Mouse (Mus musculus) retina, embryonic 14.5 days (tissue): ENCODE data around the gene Krtap9-5.
A peak's percentile ranks its signal among the peaks of the same experiment; 100 is the strongest.

Source experiments
- DNase-seq: peaks from one replicate; pipeline ENCODE4 v3.0.0-alpha.2; 2015; ENCODE audit warnings: low spot score

The Krtap9-5 gene

DNA sequence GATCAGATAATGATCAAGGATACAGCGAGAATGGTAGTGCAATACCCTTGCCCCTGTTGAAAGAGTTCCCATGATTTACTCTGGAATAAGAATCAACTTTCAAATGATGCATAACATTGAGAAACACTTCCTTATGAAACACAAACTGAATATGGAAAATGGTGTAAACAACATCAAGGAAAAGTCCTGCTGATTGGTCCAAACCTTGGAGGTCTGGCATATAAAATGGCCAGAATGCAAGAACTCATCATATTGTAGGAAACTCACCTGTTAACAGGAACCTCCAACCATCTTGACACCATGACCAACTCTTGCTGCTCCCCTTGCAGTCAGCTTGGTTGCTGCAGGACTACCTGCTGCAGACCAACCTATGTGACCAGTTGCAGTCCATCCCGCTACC, at the start of gene Krtap9-5:
Gene Krtap9-5 (plus strand): TSS at position 301 of the 400 bp plus-strand sequence.
- no peak for DNase-seq

DNA sequence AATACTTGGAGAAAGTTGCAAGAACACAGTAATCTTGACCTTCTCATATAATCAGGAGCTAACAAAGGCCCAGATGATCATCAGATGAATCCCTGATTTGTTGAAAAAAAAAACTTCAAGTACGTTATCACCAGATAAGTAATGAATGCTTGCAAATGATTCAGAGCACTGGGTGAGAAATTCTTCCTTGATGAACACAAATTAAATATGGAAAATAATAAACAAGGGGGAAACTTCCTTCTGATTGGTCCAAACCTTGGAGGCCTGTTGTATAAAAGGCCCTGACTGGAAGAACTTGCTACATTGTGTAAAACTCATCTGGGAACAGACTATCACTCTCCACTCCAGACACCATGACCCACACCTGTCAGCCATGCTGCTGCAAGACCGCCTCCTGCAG, 40.7 kb upstream of the Krtap9-5 start, which contains the start of gene Krtap31-1:
Gene Krtap31-1 (plus strand): TSS at position 301 of the 400 bp plus-strand sequence.
- DNase-seq, result no peak

DNA sequence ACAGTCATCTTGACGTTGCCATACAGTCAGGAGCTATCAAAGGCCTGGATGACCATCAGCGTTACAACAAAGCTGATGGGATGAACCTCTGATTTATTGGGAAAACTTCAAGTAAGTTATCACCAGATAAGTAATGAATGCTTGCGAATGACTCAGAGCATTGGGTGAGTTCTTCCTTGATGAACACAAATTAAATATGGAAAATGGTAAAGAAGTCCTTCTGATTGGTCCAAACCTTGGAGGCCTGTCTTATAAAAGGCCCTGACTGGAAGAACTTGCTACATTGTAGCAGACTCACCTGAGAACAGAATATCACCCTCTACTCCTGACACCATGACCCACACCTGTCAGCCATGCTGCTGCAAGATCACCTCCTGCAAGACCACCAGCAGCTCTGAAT, 33.8 kb upstream of the Krtap9-5 start, which contains the start of gene Gm11565:
Gene Gm11565 (plus strand): TSS at position 301 of the 400 bp plus-strand sequence.
- DNase-seq, result no peak

DNA sequence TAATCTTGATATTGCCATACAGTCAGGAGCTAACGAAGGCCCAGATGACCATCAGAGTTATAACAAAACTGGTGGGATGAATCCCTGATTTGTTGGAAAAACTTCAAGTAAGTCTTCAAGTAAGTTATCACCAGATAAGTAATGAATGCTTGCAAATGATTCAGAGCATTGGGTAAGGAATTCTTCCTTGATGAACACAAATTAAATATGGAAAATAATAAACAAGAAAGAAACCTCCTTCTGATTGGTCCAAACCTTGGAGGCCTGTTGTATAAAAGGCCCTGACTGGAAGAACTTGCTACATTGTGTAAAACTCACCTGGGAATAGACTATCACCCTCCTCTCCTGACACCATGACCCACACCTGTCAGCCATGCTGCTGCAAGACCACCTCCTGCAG, 12.3 kb upstream of the Krtap9-5 start, which contains the start of gene Krtap31-2:
Gene Krtap31-2 (plus strand): TSS at position 301 of the 400 bp plus-strand sequence.
- DNase-seq, result no peak

DNA sequence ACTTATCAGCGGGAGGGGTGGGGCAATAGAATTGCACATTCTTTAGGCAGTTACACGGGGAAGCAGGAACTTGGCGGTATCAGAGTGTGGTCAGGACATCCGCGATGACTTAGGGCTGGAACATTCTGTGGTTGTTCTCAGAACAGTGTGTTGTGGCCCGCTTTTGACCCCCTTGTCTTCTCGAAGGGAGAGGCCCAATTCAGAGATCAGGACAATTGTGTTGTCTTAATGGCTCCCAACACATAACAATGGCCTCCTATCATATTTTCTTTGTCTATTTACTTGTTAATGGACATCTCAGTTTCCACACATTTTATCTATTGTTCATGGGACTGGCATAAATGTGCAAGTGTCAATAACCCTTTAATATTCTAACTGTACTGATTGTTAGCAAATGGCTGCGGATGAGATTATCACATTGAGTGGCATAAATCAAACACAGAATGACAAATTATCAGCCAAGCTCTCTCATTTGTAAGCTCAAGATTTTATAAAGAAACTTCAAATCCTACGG, 10.5 kb upstream of the Krtap9-5 start:
- no peak for DNase-seq

DNA sequence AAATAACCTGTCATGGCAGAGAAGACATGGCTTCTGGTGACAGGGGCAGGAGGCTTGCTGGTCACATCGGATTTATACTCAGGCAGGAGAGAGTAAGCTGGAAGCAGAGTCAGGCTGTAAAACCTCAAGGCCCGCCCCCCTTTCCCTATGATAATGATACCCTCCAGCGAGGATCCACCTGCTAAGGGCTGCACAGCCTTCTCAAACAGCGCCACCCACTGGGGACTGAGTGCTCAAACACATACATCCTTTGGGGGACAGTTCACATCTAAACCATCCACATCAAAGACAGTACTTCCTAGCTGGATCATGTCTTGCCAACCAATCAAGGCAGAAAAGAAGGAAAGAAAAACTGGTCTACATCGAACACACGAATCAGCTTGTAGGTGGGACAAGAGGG, 15.9 kb downstream of the Krtap9-5 start:
- peak; percentile 13 for DNase-seq

DNA sequence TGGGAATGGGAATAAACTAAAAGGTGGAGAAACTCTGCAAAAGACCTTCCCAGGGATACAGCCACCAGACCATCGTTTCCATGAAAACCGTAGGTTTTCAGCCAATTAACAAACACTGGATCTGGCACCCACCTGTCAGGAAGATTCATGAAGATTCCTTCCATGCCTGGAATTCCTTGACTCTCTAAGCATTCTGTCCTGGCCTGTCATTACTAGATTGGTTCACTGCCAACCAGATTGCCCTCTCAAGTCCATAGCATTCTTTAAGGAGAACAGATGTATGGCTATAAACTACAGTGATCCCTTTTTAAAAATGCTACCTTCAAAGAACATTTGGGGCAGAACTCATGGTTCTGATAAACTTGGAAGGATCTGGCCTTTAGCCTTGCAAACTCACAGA, 17.7 kb downstream of the Krtap9-5 start:
- DNase-seq, result no peak

DNA sequence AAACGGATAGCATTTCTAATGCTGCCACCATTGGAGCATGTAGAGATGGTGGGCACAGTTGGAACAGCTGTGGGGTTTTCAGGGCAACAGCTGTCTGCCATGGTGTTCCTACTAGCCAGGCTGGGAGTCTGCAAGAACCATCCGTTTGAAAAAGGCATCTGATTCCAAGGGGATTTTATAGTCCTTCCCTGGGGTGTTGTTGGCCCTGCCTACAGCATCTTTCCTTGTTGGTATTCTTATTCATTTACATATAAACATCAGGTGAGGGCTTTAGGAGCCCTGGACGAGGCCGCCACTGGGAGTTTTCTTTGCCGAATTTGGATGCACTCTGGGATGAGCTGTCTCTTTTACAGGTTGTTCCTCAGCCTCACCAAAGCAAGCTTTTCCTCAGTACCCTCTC, 30.7 kb downstream of the Krtap9-5 start, which contains the start of gene Krtap29-1:
Gene Krtap29-1 (minus strand): TSS at position 101 of the 400 bp plus-strand sequence.
- no peak for DNase-seq

DNA sequence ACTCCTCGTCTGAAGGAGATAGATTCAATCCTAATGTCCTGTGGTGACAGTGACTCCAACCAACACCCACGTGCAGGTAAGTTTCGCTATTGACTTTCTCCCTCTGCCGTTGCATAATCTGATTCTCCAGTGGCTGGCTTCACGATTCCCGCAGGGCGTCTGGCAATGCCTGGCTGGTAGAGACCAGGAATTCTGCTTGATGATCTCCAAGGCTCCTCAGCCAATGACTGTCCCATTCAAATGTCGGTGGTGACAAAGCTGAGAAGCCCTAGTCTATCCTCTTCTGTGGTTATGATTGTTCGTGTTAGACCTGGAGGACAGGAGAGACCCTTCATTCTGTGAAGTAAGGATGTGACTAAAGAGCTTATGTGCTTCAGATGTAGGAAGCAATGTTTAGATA, 34.5 kb downstream of the Krtap9-5 start:
- no peak for DNase-seq

DNA sequence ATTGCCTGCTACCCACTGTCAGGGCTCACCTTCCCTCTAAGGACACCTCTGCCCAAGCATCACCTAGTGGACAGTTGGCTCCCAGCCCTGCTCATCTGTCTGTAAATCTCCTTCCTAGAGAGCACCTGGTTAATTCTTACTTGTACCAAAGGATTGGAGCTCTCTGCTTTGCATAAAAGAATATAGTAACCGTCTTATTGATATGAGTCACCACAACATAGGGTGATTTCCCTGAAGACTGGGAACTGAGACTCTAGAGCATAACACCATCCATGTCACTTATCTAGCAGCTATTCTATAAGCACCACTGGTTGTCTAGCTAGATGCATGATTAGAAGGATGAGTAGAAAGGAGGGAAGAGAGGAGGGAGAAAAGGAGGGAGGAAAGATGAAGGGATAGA, 35.2 kb downstream of the Krtap9-5 start:
- DNase-seq, result no peak

DNA sequence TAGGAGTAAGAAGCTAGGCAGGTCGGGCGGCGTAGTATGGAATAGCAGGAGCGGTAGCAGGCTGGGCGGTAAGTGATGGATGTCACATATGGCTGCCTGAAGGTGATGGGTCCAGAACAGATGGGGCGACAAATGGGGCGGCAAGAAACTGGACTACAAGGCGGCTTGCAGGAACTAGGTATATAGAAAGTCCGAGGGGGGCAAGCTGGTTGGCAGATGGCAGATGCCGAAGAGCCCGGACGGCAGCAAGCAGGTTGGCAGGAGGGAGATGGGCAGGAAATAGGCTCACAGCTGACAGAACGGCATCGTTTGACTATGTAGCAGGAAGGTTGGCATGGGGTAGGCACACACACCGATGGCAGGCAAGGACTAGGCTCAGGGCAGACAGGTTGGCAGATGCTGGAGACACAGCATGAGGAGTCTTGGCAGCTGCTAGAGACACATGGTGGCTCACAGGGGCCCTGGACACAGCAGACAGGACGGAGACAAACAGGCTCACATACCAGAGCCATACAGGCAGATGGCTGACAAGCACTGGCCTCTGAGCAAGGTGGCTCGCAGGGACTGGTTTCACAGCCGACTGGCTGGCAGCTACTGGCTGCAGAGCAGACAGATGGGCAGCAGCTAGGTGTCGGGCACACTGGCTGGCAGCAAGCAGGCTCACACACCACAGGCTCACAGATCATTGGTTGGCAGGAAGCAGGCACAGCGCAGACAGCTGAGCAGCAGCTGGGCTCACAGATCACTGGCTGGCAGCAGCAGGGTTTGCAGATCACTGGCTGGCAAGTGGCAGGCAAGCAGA, 37.2 kb downstream of the Krtap9-5 start:
- no peak for DNase-seq

DNA sequence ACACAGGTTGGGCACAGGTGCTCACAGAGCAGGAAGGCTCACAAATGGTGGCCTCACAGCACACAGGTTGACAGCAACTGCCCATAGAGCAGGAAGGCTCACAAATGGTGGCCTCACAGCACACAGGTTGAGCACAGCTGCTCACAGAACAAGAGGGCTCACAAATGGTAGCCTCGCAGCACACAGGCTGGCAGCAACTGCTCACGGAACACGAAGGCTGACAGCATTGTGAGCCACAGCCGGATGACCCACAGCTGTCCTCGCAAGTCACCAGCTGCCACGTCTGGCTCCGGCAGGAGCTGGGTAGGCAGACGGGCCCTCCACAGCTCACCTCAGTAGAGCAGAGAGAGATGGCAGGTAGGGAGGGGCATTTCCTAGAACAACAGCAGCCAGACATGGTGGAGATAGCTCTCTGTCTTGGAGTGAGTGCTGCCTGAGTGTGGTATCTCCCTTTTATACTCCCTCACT, 37.9 kb downstream of the Krtap9-5 start, which contains the start of gene Krtap16-1:
Gene Krtap16-1 (minus strand): TSS at position 418 of the 468 bp plus-strand sequence.
- DNase-seq, result no peak

DNA sequence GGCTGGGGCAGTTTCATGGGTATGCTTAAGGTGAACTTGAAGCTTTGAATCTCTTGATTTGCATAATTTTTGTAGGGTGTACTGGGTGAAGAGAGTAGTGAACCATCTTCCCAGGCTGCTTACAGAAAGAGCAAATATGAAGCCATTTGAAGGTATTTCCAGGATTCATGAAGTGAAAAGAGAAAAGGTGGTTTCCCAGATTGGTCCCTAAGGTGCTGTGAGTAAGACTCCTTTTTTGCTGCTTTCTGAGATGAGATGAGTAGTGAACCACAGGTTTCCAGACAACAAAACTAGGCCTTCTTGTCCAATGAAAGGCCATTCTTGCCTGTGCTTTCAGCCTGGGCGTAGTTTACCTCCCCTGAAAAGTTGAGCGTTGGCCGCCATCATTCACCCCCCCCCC, 40.3 kb downstream of the Krtap9-5 start:
- DNase-seq, result no peak

DNA sequence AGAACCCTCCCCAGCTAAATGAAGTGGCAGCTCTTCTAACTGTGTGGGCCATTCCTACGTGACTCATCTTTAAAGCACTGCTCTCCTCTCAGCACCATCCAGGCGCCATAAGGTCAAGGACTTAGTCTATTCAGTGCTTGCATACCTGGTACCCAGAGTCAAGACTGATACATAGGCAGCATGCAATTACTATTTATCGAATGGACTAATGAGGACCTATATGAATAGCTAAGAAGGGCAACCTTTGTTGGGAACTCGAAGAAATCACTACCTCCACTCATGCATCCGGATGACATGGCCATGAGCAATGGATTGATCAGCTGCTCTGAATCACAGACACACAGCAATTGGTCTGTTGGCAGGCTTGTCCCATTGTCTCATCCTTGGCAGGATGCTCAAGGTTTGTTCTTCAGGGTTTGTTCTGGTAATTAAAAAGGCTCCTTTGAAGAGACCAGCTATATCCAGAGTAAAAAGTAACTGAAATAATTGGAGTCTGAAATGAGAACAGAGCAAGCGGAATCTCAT, 41.7 kb downstream of the Krtap9-5 start:
- no peak for DNase-seq

DNA sequence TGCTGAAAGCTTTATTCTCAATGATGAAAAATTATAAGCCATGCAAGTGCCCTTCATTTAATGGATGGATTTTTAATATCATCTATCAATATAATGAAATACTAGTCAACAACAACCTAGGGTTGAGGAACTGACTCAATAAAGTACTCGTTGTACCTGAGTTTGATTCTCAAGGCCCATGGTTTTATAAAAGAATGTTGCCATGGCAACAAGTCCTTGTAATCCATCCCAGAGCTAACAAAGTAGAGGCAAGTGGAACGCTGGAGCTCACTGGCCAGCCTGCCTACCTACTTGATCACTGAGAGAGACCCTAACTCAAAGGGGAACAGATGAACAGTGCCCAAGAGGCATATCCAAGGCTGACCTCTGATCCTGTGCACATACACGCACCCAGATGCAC, 42.3 kb downstream of the Krtap9-5 start:
- DNase-seq, result no peak

DNA sequence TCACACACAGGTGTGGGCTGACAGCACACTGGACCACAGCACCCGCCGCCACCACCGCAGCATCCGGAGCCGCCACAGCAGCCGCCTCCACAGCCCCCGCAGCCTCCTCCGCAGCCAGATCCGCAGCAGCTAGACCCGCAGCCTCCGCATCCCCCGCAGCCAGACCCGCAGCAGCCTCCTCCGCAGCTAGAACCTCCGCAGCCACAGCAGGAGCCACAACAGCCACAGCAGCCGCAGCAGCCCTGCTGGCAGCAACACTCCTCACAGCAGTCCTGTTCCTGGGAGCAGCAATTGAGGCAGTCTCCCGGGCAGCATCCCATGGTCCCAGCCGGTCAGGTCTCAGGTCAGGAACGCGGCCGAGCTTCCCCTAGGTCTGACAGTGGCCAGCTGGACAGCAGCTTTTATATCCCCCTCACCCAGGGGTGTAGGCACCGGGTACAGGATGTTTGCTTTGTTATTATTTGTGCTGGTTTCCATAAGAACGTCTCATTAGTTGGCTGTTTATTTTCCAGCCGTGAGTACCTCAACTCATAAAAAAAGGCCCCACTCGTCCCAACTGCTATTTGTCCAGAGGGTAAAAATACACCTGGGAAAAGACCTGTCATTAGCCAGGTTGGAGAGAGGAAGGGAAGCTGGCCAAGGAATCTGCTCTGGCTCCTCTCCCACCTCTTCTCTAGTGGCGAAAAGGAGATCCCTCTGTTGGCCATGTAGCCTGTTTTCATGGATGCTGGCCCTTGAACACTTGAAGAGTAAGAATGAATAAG, 45.5 kb downstream of the Krtap9-5 start, which contains the start of gene Krtap17-1:
Gene Krtap17-1 (minus strand): TSS at position 375 of the 764 bp plus-strand sequence.
- no peak for DNase-seq

DNA sequence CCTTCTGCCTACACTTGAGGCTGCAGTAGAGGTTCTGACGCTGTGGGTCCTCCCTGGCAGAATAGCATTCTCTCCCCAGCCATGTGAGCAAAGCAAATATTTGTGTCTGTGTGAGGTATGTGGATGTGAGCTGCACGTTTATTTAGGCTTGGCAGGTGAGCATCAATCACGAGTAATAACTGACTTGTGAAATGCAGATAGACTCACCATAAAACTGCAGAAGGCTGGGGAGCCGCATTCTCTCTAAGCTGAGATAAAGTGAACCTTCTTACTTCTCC, 46.0 kb downstream of the Krtap9-5 start:
- DNase-seq, result no peak

DNA sequence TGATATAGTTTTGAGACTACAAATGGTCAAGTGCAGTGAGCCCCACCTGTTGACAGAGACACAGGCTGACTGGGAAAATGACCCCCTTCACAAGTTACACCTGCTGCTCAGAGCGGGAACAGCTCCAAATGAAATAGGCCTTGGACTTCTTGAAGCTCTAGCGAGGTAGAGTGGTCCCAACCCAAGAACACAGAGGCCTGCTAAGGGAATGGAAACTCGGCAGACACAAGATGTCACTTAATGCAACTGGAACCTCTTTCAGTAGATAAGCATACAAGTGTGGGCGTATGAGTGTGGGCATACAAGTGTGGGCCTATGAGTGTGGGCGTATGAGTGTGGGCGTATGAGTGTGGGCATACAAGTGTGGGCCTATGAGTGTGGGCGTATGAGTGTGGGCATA, 50.8 kb downstream of the Krtap9-5 start:
- DNase-seq, result no peak
